Mouse (Mus musculus) adrenal gland, adult 8-10 months (tissue): ENCODE results near the gene Sfrp4. TPM values are rescaled to one million over a fixed set of nuclear protein-coding genes. Genes with fewer than 3 reads are reported as not detected.
A peak's percentile ranks its signal among the peaks of the same experiment; 100 is the strongest.
"Not testable (repeated sequence)": the region's sequence is repeated elsewhere in the genome, so short reads cannot be mapped to it uniquely, and the experiment has no call there.

Experiments used
- DNase-seq: peaks from one replicate; pipeline ENCODE4 v3.0.0; 2022
- total RNA-seq, 4 experiments: library from RNA; stranded (reverse); gene quantifications; 2 replicates each; pipeline ENCODE4 v1.2.4; 2022

Gene Sfrp4
- total RNA-seq: 1 to 10 TPM; 2.6 to 6.4 (median 4.2) TPM

DNA sequence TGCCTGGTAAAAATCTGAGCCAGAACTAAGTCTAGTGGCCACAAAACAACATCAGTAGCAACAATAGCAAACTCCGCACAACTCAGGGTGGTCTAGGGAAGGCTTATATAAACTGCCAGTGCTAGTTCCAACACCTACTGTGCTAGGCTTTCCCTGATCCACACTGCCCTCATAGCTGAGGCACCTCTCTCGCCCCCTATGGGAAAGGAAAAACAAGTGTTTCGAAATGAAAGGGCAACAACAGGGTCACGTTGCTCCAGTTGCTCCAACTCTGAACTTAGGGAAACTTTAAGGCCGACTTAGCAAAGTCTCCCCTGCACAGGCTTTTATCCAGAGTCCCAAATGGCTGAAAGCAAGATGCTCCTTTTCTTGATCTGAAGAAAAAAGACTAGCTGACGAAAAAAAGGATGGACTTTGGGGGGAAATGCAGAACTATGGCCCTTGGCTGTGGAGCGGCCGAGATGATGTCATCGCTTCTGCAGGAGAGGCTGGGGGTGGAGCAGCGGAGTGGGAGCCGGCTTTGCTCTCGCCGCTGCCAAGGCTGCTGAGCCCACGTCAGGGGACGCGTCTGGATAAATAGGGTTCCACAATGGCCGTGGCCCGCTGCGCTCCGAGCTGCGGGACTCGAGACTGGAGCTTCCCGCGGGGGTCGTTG lies at the start of gene Sfrp4:
Gene Sfrp4 (plus strand): TSS at position 532 of the 655 bp plus-strand sequence.
- peak; percentile 28 for DNase-seq

DNA sequence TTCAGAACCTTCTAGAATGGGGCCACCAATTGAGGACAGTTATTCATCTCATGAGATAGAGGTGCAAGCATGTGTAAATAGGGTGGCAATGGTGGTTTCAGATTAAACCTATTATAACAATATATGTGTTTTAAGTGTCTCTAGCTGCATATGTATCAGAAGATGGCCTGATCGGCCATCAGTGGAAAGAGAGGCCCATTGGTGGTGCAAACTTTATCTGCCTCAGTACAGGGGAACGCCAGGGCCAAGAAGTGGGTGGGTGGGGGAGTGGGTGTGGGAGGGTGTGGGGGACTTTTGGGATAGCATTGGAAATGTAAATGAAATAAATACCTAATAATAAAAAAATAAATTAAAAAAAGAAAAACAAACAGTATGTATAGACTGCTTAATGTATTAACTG lies 48.2 kb upstream of the Sfrp4 start:
- not testable (repeated sequence) for DNase-seq

DNA sequence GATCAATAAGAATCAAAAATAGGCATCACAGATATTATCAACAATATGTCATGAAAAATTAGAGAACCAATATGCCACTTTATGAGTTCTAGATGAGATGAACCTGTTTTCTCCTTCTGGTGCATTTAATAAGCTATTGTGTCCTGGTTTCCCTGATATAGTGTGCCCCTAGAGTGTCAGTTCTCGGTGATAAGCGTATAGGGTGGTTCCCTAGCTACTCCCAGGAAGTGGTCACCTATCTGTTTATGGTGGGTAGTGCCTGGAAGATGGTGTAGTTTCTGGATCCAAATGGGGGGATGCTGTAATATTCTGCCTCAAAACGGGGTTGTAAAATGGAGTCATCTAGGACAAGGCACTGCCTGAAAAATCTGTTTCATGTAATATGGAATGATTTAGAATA lies 47.0 kb upstream of the Sfrp4 start:
- DNase-seq: no peak

DNA sequence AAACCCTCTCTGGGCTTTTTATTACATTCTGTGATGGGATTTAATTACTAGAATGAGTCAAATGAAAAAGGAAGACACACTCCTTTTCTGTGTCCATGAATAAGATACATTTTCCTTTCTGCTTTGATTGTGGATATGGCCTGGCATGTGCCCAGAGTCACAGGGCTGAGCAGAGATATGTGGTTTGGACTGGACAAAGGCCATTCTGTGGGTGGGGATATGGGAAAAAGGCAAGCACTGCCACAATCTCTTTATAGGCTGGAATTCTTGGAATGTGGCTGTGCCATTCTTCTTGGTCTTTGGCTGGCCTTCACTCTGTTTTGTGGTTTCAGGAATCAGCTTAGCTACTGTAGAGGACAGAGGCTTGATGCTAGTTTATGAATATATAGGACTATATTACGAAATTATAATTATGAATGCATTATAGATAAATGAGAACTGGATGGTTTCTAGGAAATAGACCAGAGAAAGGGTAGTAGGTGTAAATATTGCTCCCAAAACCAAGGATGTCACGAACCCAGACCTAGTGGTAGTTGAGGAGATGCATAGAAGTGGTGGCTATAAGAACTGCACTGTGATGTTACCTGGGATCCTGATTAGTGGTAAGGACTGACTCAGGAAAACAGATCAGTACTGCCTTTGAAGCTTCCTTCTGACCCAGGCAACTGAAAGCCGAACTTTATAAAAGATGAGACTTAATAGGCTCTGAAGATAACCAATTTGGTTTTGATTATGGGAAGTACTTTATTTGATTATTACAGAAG lies 31.7 kb upstream of the Sfrp4 start:
- DNase-seq: peak; percentile 25

DNA sequence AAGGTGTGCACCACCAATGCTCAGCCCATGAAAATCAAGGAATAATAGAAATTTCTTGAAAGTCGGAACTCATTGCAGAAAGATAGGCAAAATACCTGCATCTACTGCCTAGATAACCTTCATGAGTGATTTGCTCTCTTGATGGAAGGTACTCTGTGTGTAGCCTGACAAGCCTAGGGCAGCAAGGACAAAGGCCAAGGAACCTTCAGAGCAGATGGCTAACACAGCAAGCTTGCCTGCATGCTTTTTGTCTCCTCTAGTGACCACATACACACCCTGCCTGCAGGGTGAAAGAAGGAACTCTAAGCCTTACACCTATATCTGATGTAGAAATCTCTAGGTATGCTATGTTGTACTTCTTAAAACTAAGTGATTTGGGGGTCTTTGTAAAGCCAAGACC lies 27.8 kb upstream of the Sfrp4 start:
- peak; percentile 5 for DNase-seq

DNA sequence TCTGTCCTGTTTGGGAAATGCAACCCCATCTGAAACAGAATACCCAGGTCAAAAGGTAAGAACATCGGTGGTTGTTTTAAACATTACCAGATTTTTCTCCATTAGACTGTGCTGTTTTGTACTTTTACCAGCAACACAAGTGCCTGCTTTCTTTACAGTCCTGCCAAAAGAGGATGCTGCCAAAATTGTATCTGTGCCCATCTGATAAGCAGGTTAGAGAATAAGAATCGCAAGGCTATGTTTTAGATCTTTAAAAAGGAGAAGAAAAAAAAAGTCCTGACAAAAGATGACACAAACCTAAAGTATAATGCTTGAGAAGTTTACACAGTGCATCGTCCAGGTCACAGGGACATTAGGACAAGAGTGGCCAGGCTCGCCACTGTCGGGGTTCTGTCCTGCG lies 23.7 kb upstream of the Sfrp4 start:
- DNase-seq: peak; percentile 12

DNA sequence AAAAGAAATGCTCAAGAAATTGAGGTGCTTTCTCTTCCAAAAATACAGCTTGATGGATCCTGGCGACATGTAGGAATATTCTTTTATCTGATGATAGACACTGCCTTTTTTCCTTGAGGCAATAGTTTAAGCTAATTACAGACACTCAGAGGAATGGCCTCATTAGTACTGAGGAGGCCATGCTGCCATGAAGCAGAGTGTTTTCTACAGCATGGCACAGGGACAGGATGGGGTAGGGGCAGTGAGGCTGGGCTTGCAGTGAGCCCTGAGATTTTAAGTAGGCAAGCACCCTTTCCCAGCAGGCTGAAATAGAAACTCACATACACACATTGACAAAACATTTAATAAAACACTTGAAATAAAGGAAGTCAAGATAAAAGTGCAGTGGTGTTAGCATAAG lies 20.4 kb upstream of the Sfrp4 start:
- no peak for DNase-seq

DNA sequence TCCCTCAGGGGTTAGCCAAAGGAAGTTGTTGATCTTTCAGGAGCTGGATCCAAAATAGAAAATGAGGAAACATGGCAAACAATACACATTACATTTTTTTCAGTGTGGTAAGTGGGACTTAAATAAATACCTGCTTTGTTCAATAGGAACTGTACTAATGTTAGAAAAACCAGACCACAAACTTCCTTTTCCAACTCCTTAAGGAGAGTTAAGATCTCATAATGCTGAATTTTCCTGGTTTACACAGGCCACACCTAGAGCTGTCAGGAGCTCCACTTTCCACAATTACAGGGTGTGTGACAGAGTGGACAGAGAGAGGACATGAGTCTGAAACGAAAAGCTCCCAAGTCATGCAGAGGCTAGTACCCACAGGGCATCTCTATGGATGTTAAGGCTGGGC lies 19.2 kb upstream of the Sfrp4 start:
- DNase-seq: no peak

DNA sequence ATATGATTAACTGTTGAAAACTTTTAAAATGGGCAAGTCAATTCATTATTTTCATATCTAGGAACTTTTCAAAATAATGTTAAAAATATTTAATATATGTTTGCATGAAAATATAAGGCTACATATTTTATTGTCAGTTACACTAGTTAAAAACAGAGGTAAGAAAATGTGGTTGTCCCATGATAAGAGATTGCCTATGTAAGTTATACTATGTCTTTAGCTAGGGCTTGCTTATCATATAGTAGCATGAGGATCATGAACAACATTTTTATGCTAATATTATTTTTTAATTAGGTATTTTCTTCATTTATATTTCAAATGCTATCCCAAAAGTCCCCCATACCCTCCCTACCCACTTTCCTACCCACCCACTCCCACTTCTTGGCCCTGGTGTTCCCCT lies 18.0 kb upstream of the Sfrp4 start:
- no peak for DNase-seq

DNA sequence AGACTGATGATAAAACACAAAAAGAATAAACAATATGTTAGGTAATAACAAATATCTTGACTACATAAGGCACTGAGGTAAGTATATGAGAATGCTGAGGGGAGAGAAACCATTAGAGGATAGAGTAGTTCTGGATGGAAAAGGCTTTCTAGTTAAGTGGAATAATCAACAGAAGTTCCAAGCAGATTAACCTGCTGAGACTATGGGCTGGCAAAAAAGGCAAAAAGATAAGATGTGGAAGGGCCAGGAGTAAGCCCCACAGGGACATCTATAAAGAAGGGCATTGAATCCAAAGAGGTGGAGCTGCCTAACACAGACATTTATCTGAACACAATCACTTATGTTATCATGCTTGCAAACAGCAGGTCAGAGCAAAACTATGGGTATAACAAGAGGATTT lies 14.8 kb upstream of the Sfrp4 start:
- no peak for DNase-seq

DNA sequence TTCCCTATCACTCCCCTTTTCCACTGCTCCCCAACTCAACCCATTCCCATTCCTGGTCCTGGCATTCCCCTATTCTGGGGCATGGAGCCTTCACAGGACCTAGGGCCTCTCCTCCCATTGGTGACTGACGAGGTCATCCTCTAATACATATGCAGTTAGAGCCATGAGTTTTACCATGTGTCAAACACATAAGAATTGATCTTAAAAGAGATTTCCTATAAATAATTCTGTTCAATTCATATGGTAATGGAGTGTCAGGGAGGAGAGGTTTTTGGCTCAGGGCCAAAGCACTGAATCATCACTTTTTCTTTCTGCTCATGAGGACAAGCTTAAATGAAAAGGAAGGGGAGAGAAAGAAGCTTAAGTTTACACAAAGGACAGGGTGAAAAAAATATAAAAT lies 10.6 kb upstream of the Sfrp4 start:
- no peak for DNase-seq

DNA sequence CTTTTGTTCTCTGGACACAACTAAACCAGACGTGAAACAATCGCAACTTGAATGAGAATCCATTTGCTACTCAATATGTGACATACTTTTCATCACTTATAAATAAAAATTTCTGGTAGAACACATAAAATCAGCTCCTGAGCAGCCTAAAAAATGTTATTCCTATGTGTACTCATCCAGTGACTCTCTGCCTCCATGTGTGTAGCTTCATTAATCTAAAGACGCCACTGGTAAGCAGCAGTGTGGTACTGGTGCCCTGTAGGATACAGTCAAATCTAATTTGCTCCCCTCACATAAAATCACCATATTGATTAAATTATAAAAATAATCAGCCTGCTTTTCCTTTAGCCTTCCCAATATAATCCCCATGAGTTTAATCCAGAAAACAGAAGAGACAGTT lies 9.9 kb upstream of the Sfrp4 start:
- no peak for DNase-seq

DNA sequence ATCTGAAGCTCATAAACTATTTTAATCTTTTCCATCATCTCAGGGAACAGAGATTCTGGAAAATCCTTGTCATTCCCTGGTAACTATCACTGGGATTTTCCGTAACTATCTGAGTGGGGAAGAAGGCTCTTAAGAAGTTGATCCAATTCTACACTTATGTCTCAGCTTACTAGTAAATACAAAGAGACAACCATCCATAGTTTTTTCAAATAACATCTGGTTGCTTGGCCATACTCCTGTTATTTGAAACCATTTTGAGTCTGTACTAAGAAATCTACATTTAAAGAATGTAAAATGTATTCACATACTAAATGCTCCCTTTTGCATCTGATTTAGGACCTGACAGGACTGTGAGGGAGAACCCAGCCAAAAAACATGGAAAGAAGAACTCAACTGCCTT lies 9.5 kb upstream of the Sfrp4 start:
- no peak for DNase-seq

DNA sequence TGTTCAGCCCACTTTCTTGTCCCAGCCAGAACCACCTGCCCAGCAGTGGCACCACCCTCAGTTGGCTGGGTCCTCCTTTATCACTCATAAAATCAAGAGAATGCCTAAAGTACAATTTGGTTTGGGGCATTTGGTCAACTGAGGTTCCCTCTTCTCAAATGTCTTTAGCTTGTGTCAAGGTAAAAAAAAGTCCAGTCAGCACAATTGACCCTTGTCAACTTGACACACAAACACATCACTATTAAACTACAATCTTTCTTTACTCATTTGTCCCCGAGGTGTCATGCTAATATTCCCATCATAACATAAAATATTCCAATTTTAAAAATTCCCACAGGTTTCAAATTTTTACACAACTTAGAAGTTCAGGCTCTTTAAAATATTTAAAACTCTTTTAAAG lies 8.6 kb upstream of the Sfrp4 start:
- no peak for DNase-seq

DNA sequence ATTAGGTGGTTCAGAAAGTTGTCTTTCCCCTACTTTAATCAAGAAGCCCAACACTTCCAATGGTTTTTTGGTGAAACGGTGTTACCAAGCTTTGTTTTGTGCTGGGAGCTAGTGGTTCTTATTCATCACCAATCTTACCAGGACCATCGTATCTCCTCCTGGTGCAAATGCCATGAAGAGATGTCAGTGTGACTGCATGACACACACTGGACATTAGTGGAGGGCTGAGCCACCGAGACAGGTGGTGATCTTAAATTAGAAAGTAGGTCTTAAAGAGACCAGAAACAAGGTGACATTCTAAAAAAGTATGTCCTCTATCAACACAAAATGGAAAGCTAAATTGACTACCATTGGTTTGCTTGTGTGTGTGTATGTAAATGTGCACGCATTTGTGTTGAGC lies 4.8 kb upstream of the Sfrp4 start:
- DNase-seq: no peak

DNA sequence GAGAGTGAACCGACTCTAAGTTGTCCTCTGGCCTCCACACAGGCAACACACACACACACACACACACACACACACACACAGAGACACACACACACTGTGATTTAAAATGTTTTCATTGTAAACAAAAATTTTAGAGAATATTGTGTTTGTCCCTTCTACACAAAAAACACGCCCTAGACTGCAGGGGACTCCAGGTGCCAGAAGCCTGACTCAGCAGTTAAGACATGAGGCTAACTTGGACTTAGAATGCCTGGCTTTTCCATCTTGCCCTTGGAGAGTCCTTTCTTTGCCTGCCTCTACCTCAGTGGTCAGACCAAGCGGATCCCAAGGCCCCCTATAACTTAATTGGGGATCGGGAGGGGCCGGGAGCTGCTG lies 4.1 kb upstream of the Sfrp4 start:
- no peak for DNase-seq

DNA sequence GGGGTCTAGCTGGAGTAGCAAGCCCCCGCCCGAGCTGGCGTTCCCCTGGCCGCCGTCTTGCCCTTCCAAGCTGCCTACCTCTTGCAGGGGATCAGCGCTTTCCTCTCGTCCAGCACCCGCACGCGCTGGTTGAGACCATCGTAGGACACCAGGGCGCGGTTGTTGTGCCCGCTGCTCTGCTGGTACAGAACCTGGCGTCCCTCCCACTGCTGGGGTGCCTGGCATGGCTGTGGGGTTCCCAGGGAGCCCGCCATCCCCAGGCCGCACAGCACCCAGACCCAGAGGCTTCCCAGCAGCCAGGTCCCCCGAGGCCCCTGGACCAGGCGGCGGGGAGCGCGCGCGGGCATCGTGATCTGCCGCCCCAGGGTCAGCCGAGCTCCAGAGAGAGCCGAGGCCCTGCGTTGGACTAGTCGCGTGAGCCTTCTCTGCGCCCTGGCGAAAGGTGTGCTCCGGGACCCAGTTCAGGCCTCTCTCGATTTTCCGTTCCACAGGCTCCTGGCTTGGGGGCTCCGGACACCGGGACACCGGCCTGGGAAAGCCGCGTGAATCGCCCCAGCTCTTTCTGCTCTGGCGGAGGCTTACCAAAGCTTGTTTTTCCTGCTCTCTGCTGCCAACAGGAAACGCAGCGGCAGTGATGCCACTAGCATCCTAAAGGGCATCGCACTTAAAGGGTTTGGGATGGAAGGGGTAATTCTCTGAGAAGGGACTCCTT lies 3.5 kb upstream of the Sfrp4 start, which contains the start of gene Epdr1:
Gene Epdr1 (minus strand): TSS at position 712 of the 712 bp plus-strand sequence.
- DNase-seq: peak; percentile 37

DNA sequence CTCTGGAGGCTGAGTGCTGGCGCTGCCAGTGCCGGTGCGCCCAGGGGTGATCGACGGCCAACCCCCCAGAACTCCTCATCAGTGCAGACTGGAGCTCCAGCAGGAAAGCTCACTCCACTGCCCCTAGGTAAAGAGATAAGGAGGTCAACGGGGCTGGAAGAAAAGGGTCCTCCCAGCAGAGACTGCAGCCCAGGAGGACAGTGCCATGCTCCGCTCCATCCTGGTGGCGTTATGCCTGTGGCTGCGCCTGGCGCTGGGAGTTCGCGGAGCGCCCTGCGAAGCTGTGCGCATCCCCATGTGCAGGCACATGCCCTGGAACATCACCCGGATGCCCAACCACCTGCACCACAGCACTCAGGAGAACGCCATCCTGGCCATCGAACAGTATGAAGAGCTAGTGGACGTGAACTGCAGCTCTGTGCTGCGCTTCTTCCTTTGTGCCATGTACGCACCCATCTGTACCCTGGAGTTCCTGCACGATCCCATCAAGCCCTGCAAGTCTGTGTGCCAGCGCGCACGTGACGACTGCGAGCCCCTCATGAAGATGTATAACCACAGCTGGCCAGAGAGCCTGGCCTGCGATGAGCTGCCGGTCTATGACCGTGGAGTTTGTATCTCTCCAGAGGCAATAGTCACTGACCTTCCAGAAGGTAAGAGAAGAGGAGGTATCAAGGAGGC lies 463 bp downstream of the Sfrp4 start:
- DNase-seq: no peak

DNA sequence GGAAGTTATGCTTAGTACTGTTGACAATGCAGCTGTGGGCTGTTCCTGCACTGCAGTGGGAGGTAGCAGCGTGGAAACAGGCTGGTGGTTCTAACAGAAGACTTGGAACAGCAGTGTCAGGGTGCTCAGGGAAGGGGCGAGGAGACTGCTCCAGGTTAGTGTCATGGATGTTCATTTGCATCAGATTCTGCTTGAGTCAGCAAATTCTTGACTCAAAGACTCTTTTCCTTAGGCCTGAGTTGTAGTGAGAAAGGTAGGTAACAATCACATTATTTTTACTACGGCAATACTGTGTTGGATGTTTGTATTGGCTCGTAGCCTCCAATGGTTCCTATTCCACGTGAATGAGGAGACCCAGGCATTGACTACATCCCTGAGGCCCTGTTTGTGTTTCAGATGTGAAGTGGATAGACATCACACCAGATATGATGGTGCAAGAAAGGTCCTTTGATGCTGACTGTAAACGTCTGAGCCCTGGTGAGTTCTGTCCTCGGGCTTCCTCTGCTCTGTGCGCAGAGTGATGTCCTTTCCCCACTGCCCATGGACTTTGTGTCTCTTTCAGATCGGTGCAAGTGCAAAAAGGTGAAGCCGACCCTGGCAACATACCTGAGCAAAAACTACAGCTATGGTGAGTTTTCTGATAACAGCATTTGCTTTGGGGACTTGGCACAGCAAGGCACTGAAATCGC lies 1.9 kb downstream of the Sfrp4 start:
- no peak for DNase-seq

DNA sequence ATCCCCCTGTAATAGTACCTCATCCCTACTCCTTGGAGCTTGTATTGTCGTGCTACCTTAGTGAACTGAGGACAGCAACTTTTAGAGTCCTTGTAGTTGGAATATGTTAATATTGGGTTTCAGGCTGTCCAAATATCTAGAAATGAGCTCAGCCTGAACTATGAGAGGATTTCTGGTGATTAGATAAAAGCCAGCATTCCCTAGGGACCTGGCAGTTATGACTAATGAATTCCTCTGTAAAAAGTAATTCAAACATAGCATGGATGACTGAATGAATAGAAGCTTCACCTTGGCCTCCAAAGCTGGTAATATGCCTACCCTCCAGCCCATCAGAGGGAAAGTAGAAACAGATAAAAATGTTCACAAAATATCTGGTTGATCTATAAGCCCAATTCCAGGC lies 3.6 kb downstream of the Sfrp4 start:
- no peak for DNase-seq

DNA sequence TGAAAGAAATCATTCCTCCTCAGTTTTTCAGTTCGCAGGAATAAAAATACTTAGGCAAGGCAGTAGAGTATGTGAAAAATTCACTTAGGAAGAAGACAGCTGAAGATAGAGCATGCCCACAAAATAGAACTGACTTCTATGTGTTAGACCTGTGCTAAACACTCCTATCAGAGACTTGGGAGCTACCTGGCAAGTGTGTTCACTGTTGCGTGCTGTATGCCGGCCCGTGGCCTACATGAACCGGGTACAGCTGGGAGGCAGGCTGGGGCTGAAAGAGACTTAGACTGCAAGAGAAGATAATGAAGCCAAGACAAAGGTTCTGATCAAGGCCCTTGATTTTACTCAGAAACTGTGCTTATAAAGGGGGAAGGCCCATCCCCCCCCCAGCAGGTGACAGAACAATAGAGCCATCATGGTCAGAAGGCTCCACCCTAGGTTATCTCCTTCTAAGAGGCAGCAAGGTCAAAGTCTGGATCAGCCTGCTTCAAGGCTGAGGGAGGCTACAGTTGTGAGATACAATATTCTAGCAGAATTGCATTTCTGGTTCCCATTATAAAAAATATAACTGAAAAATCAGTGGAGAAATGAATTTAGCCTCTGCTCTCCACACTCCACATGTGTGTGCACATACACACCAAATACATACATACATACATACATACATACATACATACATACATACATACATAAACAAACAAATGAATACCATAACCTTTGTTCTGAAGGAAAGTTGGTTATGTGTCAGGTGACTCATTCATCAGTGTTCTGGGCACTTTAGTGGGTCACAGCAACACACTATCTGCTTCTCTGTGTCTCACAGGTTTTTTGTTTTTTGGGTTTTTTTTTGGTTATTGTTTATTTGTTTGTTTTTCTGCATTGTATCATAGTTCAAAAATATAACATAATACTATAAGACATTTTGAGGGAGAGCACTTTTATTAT lies 8.1 kb downstream of the Sfrp4 start:
- no peak for DNase-seq
